Mouse (Mus musculus) neural tube, embryonic 11.5 days (tissue): ENCODE results near the gene Prss41. TPM values are rescaled to one million over a fixed set of nuclear protein-coding genes. Genes with fewer than 3 reads are reported as not detected.
A peak's percentile ranks its signal among the peaks of the same experiment; 100 is the strongest.

ENCODE experiments used
- ATAC-seq: fragments of 200-750 bp; cut with Nextera tagmentation; 2 replicates; pipeline ENCODE4 v1.8.0; 2017; ENCODE audit warnings: moderate number of reproducible peaks, mild to moderate bottlenecking, moderate TSS enrichment, moderate library complexity; ENCODE audit not compliant: insufficient read depth, low FRiP score, low TSS enrichment
- DNase-seq: peaks from one replicate; pipeline ENCODE4 v3.0.0-alpha.2; 2015; ENCODE audit warnings: low spot score
- H3K27ac ChIP-seq: fragments of 300-500 bp; sonication (generic); 2 replicates; pipeline ENCODE4 v1.5.1; 2014; ENCODE audit warnings: low read depth, mild to moderate bottlenecking, low read length
- H3K27me3 ChIP-seq: fragments of 300-500 bp; sonication (generic); 2 replicates; pipeline ENCODE4 v1.6.1; 2014; ENCODE audit warnings: mild to moderate bottlenecking, low read length, mixed read lengths; ENCODE audit not compliant: control insufficient read depth, insufficient read depth
- H3K36me3 ChIP-seq: fragments of 300-500 bp; sonication (generic); 2 replicates; pipeline ENCODE4 v1.6.1; 2014; ENCODE audit warnings: mild to moderate bottlenecking, low read length, moderate library complexity, mixed read lengths; ENCODE audit not compliant: control insufficient read depth, insufficient read depth
- H3K4me1 ChIP-seq: fragments of 300-500 bp; sonication (generic); 2 replicates; pipeline ENCODE4 v1.6.1; 2014; ENCODE audit warnings: low read length, mixed read lengths; ENCODE audit not compliant: control insufficient read depth, insufficient read depth
- H3K4me2 ChIP-seq: fragments of 300-500 bp; sonication (generic); 2 replicates; pipeline ENCODE4 v1.6.1; 2014; ENCODE audit warnings: low read depth, mild to moderate bottlenecking, moderate library complexity
- H3K4me3 ChIP-seq: fragments of 300-500 bp; sonication (generic); 2 replicates; pipeline ENCODE4 v1.5.1; 2014; ENCODE audit warnings: low read depth, low read length
- H3K9ac ChIP-seq: fragments of 300-500 bp; sonication (generic); 2 replicates; pipeline ENCODE4 v1.6.1; 2014; ENCODE audit warnings: mild to moderate bottlenecking, low read length
- H3K9me3 ChIP-seq: fragments of 300-500 bp; sonication (generic); 2 replicates; pipeline ENCODE4 v1.6.1; 2016; ENCODE audit warnings: low read length; ENCODE audit not compliant: control insufficient read depth
- WGBS: fragments of 180-500 bp; shearing (Covaris S2); extraction: QIAGEN DNeasy Blood & Tissue Kit; methylation state at CpG from one replicate; pipeline ENCODE4 v1.1.7; 2014; 5-methylcytosine and 5-hydroxymethylcytosine counted together
- polyA plus RNA-seq: library from polyadenylated mRNA; unstranded; fragments of >200 nt; fragmentation: Nextera tagmentation; extraction: Ambion mirVana; gene quantifications from 2 replicates; pipeline ENCODE4 v1.2.1, GENCODE M21; 2014

Prss41 gene
- polyA plus RNA-seq, 1 experiment from 2014 or later = 1.8 TPM

DNA sequence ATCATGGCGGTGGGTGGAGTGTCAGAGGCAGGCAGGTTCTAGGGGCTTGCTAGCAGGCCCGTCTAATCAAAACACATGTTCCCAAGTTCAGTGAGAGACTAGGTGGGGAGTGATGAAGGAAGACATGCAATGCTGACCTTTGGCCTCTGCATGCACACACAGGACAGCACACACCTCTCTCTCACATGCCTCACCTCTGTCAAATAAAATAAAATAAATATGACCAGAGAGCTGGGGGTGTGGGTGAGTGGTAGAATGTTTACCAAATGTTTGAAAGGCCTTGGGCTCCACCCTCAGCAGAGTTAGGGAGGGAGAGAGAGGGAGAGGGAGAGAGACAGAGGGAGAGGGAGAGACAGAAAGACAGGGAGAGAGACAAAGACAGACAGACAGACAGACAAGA is 13.9 kb upstream of the Prss41 start:
- no peak overlapping the region for H3K9ac ChIP-seq
- 78% methylated on average over 2 of the region's 2 CpGs for WGBS

DNA sequence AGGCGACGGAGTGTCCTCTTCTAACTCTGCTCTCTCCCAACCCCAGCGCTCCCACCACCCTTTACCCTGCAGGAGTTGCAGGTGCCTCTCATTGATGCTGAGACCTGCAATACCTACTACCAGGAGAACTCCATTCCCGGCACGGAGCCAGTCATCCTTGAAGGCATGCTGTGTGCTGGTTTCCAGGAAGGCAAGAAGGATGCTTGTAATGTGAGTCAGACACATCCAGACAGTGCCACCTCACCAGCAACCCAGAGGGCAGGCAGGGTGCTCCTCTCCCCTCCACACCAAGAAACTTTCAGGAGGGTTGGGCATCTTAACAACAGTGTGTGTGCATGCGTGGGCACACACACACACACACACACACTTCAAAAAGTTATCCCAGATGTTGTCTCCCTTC is 13.2 kb upstream of the Prss41 start:
- no peak overlapping the region for H3K4me3 ChIP-seq
- H3K9ac ChIP-seq = no peak overlapping the region
- ATAC-seq (no peak), DNase-seq (no peak)
- H3K4me2 ChIP-seq = no peak overlapping the region
- H3K27me3 ChIP-seq = no peaks in the 10 kb centered on the region
- H3K36me3 ChIP-seq = no peaks in the 10 kb centered on the region
- no peaks in the 10 kb centered on the region for H3K9me3 ChIP-seq
- H3K27ac ChIP-seq = no peak overlapping the region
- H3K4me1 ChIP-seq = no peaks in the 10 kb centered on the region
- WGBS = 80% methylated on average over 6 of the region's 6 CpGs

More for the DNA sequence above, 13.9 kb upstream of the Prss41 start:
- H3K9me3 ChIP-seq = no peaks in the 10 kb centered on the region
- DNase-seq (no peak), ATAC-seq (no peak)
- H3K4me3 ChIP-seq = no peak overlapping the region
- no peaks in the 10 kb centered on the region for H3K36me3 ChIP-seq
- H3K4me1 ChIP-seq = no peaks in the 10 kb centered on the region
- no peak overlapping the region for H3K4me2 ChIP-seq
- H3K27me3 ChIP-seq = no peaks in the 10 kb centered on the region
- H3K27ac ChIP-seq = no peak overlapping the region

DNA sequence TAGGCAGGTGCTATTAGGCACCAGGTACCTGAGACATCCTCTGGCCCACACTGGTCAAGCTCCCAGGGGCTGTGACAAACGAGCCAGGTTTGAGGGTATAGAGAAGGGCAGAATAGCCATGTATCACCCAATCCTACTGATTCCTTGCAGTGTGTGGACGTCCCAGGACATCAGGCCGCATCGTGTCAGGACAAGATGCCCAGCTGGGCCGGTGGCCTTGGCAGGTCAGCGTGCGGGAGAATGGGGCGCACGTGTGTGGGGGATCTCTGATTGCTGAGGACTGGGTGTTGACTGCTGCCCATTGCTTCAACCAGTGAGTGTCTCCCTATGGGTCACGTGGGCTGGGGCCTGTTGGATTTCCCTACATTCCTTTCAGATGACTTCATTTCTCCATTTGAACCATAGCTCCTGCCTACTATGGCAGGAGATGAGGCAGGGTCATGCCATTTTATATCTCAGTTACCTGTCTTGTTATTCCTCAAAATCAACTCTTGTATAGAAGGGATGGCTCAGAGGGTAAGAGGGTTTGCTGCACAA is 10.3 kb upstream of the Prss41 start:
- Histone ChIP-seq H3K27me3 (no peaks in the 10 kb centered on the region), H3K27ac (no peak overlapping the region), H3K9me3 (no peaks in the 10 kb centered on the region), H3K36me3 (no peaks in the 10 kb centered on the region), H3K4me1 (no peaks in the 10 kb centered on the region), H3K4me2 (no peak overlapping the region), H3K4me3 (no peak overlapping the region), H3K9ac (no peak overlapping the region)
- ATAC-seq (no peak), DNase-seq (no peak)
- WGBS = 90% methylated on average over 10 of the region's 10 CpGs

DNA sequence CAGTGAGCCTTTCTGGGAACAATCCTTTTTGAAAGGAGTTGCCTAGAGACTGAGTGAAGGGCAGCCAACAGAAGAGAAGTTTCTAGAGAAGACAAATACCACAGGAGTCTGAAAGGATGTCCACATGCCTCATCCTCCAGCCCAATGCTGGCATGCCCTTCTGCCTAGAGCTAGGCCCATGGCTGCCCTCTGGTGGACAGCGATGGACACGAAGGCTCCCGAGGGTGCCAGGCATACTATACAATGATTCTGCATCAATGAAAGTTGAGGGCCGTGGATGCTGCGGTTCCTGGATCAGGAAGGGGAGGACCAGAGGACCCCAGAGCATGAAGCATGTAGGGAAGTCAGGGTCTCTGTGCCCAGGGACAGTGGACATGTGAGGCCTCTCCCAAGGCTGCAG is 9.3 kb upstream of the Prss41 start:
- WGBS = 44% methylated on average over 5 of the region's 5 CpGs
- DNase-seq = peak; percentile 71
- ATAC-seq = peak; percentile 53; the same call in 1 of the 2 replicates

DNA sequence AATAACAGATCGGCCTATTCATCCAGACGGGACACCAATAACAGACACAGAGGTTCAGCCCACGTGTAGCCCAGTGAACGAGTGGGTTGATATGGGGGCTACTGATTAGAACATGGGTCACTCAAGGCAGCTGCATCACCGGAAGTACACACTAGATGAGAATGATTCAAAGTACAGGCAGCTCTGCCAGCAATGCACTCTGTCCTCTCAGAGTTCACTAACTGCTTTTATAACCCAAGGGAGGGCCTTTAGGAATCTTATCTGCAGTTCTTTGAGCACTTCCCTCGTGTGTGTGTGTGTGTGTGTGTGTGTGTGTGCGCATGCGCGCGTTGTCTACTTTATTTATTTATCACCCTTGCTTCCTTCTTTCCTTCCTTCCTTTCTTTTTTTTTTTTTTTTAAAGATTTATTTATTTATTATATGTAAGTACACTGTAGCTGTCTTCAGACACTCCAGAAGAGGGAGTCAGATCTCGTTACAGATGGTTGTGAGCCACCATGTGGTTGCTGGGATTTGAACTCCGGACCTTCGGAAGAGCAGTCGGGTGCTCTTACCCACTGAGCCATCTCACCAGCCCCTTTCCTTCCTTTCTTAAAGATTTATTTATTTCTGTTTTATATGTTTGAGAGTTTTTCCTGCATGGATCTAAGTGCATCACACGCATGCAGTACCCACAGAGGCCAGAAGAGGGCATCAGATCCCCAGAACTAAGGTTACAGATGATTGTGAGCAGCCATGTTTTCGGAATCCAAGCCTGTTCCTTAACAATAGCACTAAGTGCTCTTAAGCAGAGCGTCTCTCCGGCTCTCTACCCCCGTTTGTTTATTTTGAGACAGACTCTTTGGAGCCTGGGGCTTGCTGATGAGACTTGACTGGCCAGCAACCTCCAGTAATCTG is 7.1 kb upstream of the Prss41 start:
- Histone ChIP-seq H3K27ac (no peak overlapping the region), H3K4me2 (no peak overlapping the region), H3K36me3 (no peaks in the 10 kb centered on the region), H3K4me3 (no peak overlapping the region), H3K27me3 (no peaks in the 10 kb centered on the region), H3K9ac (no peak overlapping the region), H3K4me1 (no peaks in the 10 kb centered on the region), H3K9me3 (no peaks in the 10 kb centered on the region)
- 64% methylated on average over 18 of the region's 19 CpGs for WGBS
- no peak for ATAC-seq
- DNase-seq = peak; percentile 77

More for the DNA sequence above, 9.3 kb upstream of the Prss41 start:
- no peak overlapping the region for H3K4me2 ChIP-seq
- no peak overlapping the region for H3K27ac ChIP-seq
- no peaks in the 10 kb centered on the region for H3K9me3 ChIP-seq
- H3K9ac ChIP-seq = no peak overlapping the region
- H3K4me1 ChIP-seq = no peaks in the 10 kb centered on the region
- no peak overlapping the region for H3K4me3 ChIP-seq
- H3K27me3 ChIP-seq = no peaks in the 10 kb centered on the region
- no peaks in the 10 kb centered on the region for H3K36me3 ChIP-seq

DNA sequence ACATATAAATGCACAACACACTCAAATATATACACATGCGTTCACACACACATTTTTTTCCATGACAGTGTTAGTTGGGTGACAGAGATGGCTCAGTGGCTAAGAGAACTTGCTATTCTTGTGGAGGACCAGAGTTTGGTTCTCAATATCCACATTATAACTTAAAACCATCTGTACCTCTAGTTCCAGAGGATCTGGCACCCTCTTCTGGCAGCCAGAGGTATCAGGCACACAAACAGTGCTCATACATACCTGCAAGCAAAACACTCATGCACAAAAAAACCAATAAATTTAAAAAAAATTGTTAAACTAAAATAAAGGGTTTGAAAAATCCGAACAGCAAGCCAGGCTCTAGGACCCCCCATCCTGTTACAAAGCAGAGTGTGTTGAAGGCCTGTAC is 6.1 kb upstream of the Prss41 start:
- Histone ChIP-seq H3K4me3 (no peak overlapping the region), H3K27ac (no peak overlapping the region), H3K27me3 (no peaks in the 10 kb centered on the region), H3K4me1 (no peaks in the 10 kb centered on the region), H3K9ac (no peak overlapping the region), H3K4me2 (no peak overlapping the region), H3K36me3 (no peaks in the 10 kb centered on the region), H3K9me3 (no peaks in the 10 kb centered on the region)
- no peak for DNase-seq
- no peak for ATAC-seq
- 55% methylated on average over 2 of the region's 2 CpGs for WGBS

DNA sequence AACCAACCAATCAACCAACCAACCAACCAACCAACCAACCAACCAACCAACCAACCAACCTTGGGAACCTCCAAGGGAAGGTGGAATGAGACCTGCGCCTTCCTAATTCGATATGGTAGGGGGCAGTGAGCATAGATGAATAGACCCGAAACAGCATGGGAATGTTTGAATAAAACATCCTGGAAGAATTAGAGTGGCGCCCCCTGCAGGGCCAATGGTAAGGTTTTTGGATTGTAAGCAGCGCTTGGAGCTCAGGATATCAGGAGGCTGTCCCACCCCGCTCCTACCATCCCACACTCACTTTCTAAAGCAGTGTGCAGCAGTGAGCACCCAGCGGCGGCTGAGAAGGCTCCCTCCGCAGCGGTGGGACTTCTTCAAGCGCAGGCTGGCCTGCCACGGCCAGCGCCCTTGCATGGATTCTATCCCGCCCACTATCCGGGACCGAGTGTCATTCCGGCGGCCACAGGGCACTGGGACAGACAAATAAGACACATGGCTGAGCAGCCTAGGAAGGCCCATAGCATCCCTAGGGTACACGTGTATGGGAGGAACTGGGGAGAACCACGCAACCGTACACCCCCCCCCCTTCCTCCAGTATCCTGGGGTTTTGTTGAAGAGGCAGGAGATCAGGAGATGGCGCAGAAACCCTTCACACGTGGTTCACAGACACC is 696 bp downstream of the Prss41 start:
- Histone ChIP-seq H3K4me2 (peak overlapping the region; percentile 33), H3K27me3 (no peaks in the 10 kb centered on the region), H3K9ac (no peak overlapping the region; the same call in none of the 2 replicates), H3K4me3 (no peak overlapping the region), H3K36me3 (no peaks in the 10 kb centered on the region), H3K9me3 (no peaks in the 10 kb centered on the region), H3K4me1 (no peaks in the 10 kb centered on the region), H3K27ac (no peak overlapping the region)
- 43% methylated on average over 23 of the region's 23 CpGs for WGBS
- DNase-seq (no peak), ATAC-seq (0 out of 2 replicates have a peak, but pooled peaks have one; percentile 13)

DNA sequence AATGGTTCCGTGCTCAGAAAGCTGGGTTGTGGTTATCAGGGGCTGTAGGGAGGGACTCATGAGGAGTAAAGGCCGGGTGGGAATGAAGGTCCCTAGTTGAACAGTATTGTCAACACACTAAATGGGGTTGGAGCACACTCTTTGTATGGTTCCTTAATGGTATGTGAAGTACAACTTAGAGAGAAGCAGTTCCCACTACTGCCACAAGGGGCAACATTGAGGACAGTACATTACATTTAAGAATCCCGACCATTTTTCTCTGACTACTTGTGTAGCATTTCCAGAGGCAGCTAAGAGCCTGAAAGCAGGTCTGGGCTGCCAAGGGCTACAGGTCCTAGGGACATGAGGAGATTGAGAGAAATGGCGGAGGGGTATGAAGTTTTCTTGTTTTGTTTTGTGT is 2.8 kb downstream of the Prss41 start:
- DNase-seq = peak; percentile 51
- H3K9me3 ChIP-seq = no peaks in the 10 kb centered on the region
- H3K4me1 ChIP-seq = no peaks in the 10 kb centered on the region
- no peak for ATAC-seq
- no peak overlapping the region for H3K9ac ChIP-seq
- no peak overlapping the region for H3K4me3 ChIP-seq
- no peaks in the 10 kb centered on the region for H3K27me3 ChIP-seq
- H3K27ac ChIP-seq = no peak overlapping the region
- WGBS = 37% methylated on average over 4 of the region's 4 CpGs
- no peaks in the 10 kb centered on the region for H3K36me3 ChIP-seq
- no peak overlapping the region for H3K4me2 ChIP-seq
